Mouse (Mus musculus): Measurements from ENCODE around the gene Chd1l.

Chd1l gene

DNA sequence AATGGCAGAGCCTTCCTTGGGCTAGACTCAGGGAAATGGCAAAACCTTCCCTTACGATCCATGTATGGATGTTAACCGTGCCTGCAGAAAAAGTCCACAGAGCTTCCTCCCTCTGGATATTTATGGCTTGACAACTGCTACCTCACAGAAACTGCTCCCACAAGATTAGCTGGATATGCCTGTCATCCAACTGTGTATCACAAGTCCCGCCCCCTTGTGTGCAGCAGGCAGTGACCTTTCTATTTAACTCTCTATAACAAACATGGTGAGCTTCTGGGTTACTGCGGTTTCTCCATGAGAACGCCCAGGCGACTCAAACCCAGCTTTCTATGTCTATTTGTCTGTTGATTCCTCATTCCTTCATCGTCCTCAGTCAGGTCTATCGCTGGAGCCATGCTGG, 7.9 kb upstream of the Chd1l start:
- no peak for DNase-seq (ENCODE audit: low spot score in 2 of 2)

- DNase-seq (ENCODE audit: low spot score in 2 of 2): no peak
Observed at GRCm38 (mm10) chr3:97617091-97617825, 7.3 kb upstream of the Chd1l start.

DNA sequence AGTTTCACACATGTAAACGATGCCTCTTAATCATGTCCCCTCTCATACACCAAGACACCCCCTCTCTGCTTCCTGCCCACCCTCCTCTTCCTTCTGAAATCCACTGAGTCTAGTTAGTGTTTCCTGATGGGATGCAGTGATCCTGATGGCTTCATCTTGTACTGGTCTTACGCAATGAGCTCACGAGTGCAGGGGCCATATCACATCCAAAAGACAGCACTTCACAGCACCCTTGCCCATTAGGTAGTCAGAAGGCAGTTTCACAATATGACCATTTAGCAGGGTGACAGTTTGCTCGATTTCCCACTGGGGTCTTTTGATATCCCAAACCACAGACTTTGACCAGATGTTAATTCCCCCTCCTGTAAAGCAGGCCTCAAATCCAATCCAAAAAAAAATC, 5.9 kb upstream of the Chd1l start:
- no peak for DNase-seq (ENCODE audit: low spot score in 2 of 2)

GRCm38 (mm10) chr3:97615154-97615553, 5.2 kb upstream of the Chd1l start:
- no peak for DNase-seq (ENCODE audit: low spot score in 2 of 2)

GRCm38 (mm10) chr3:97611021-97611420, 1.0 kb upstream of the Chd1l start:
- no peak for DNase-seq (ENCODE audit: low spot score in 2 of 2)

DNA sequence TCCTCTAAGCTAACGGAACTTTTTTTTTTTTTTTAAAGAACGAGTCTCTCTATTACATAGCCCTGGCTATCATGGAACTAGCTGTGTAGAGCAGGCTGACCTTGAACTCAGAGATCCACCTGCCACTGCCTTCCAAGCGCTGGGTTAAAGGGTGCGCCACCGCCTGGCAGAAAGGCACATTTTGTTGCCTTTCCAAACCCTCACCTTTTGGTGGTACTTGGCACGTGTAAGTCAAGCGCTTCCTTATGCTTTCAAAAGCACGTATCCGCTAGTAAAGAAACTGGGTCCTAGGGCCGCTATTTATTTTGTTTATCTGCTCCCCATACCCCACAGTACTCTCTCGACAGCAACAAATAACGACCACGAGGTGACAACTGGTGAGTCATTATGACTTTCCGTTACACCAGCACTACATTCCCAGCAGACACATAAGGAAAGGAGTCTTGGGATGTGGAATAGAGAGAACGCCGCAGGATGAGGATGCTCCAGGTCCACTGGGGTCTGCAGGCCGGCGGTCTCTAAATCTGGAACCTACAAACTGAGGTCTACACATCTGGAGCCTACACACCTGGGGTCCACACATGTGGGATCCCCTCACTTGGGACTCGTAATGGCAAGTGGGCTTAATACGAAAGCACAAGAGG, 680 bp downstream of the Chd1l start:
- DNase-seq (ENCODE audit: low spot score in 2 of 2): no peak

- no peak for DNase-seq (ENCODE audit: low spot score in 2 of 2)
Observed at GRCm38 (mm10) chr3:97600050-97600832, 9.8 kb downstream of the Chd1l start.

GRCm38 (mm10) chr3:97596796-97597195, 13.2 kb downstream of the Chd1l start:
- no peak for DNase-seq (ENCODE audit: low spot score in 2 of 2)

GRCm38 (mm10) chr3:97595066-97595465, 14.9 kb downstream of the Chd1l start:
- DNase-seq (ENCODE audit: low spot score in 2 of 2): no peak

DNA sequence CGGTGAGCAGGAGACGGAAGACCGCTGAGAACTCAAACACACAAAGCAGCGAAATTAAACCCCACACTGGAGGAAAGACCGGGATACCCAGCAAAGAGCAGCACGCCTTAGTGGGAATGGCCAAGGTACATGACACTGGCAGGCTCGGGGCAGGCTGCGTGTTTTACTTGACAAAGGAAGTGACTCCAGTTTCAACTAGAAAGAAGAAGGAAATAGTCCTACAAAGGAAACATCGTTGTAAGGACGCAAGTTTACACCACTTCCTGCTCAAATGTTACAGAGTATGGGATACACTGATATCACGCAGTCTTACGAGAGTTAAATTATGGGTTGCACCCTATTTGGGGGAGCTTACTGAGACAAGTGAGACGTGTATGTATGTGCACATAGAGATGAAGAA, 15.9 kb downstream of the Chd1l start:
- DNase-seq (ENCODE audit: low spot score in 2 of 2): no peak

- no peak for DNase-seq (ENCODE audit: low spot score in 2 of 2)
Observed at GRCm38 (mm10) chr3:97593089-97593488, 16.9 kb downstream of the Chd1l start.

DNA sequence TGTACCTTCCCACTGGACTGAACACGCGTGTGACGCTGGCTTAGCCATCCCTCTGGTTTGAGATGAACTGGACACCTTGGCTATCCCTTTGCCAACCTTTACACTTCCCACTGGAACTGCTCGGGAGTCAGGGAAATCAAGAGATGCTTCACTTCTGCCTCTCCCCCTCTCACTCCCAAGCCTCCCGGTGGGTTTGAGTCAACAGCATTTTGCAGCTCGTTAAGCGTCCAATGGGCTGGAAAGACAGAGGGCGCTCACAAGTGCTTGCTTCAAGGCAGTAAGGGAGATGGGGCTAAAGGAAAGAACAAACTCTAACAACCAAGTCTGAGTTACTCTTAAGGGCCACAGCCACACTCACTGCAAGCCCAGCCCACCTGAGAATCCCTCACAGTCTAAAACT, 19.3 kb downstream of the Chd1l start:
- DNase-seq (ENCODE audit: low spot score in 2 of 2): no peak

DNA sequence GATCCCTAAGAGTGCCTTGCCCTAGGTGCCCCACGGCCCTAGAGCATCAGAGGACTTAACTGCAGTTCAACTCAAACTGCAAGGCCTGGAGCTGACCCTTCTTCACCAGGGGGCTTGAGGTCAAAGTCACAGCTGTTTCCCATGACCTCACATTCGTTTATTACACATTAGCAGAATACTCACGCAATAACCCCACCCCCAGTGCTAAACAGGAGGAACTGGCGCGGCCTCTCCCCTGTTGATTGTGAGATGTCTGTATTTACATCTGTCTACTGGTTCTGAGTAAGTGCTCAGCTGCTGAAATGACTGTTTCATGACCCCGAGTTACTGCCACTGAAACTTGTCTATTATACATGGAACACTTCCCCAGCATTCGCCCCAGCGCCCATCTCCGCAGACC, 22.3 kb downstream of the Chd1l start:
- DNase-seq (ENCODE audit: low spot score in 2 of 2): no peak

DNA sequence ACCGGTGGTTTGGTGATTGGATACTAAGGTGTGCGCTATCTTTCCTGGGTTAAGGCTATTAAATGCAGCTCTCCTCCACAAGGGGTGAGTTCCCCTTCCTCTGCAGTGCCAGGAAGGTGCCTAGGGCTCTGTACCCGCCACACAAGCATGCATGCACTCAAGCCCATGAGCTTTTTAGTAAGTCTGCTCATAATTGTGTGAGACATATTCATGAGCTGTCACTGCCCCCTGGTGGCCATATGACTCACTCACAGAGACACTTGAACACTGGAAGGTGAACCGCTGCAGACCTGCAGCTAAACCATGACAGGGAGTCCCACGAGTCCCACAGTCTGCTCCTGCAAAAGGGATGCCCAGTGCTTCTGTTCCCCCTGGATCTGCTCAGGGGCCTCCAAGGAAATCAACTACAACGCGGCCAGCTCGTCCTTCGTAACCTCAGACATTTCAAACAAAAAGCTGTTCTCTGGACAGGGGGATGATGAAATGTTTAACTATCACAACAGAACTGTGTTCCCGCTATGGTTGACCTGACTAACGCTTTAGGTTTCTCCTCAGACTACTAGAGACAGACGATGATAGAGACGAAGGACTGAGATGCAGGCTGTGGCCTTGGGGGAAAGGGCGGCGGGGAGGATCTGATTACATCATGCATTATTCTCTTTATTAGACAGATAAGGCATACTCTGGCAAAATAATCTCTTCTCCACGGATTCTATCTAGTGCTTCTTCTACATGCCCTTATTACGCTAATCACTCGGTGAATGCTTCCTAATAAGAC, 24.4 kb downstream of the Chd1l start:
- DNase-seq (ENCODE audit: low spot score in 2 of 2): peak; percentile 79 to 93

- DNase-seq (ENCODE audit: low spot score in 2 of 2): no peak
Observed at GRCm38 (mm10) chr3:97573807-97574206, 36.2 kb downstream of the Chd1l start.

DNA sequence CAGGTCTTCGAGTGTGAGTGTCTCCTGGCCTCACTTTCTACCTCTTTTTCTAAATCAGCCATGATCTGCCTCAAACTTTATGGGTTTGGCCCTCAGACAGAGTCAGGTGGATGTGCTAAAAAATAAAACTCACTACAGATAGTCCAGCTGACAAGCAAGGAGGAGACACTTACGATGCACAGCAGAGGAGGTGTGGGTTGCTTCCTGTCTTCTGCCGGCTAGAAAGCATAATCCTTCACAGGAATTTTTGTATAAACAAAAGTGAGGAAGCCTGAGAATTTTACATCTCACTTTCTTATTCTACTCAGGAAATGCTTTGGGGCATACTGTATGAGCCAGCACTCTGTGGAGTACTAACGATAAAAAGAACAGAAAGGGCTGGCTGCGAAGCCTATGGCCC, 45.4 kb downstream of the Chd1l start:
- DNase-seq (ENCODE audit: low spot score in 2 of 2): peak in 1 of 2 experiments; percentile 15

GRCm38 (mm10) chr3:97558554-97558953, 51.4 kb downstream of the Chd1l start:
- no peak for DNase-seq (ENCODE audit: low spot score in 2 of 2)

DNA sequence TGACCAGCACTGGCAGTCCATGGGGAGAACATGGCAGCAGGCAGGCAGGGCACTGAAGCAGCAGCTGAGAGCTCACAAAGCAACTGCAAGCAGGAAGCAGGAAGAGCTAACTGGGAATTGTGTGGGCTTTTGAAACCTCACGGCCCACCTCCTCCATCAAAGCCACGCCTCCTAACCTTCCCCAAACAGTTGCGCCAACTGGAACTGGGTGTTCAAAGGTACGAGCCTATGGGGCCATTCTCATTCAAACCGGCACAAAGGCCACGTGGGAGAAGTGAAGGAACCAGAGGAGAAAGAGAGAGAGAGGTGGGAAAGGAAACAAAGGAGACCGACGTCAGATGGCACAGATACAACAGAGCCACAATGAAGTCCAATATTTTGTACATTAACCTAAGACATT, 63.8 kb downstream of the Chd1l start:
- no peak for DNase-seq (ENCODE audit: low spot score in 2 of 2)

DNA sequence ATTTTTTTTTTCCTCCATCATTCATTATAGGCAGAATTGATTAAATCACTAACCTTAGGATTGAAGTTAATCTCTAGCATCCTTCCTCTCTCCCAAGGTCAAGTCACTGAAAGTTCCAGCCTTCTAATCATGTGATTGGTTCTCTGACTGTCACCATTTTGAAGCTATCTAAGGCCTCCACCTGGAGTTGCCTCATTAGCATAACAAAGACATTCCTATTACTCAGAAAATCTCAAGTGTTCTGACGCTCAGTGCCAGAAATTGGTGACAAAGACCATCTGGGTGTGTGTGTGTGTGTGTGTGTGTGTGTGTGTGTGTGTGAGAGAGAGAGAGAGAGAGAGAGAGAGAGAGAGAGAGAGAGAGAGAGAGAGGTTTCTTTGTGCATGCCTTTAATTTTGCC, 69.8 kb downstream of the Chd1l start:
- DNase-seq (ENCODE audit: low spot score in 2 of 2): no peak

GRCm38 (mm10) chr3:97538634-97539033, 71.4 kb downstream of the Chd1l start:
- DNase-seq (ENCODE audit: low spot score in 2 of 2): no peak

DNA sequence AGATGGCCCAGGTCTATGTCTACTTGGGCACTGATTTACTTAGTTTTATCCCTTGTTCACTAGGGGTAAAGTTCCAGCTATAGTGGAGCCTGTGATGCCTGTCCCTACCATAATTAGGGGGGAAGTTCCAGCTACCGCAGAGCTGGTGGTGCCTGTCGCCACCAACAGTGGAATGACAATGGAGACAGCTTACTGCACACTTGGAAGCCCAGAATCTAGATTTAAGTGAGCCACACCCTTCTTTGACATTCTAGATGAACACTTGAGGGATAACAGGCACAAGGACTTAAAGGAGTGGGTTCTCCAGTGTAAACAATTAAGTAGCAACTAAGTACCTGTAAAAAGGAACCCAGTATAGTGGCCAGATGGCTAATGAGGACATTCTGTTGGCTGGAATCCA, 73.0 kb downstream of the Chd1l start:
- no peak for DNase-seq (ENCODE audit: low spot score in 2 of 2)

- no peak for DNase-seq (ENCODE audit: low spot score in 2 of 2)
Observed at GRCm38 (mm10) chr3:97535660-97536059, 74.3 kb downstream of the Chd1l start.
